Mouse (Mus musculus) embryonic facial prominence, embryonic 11.5 days (tissue): ENCODE measurements around the gene Odf2. TPM values are rescaled to one million over a fixed set of nuclear protein-coding genes. Genes with fewer than 3 reads are reported as not detected.

Experiments used
- ATAC-seq: fragments of 200-750 bp; cut with Nextera tagmentation; replicated peaks from 2 replicates; pipeline ENCODE4 v1.8.0; 2017; ENCODE audit warnings: low read depth; ENCODE audit not compliant: insufficient number of reproducible peaks, low FRiP score, low TSS enrichment
- DNase-seq: peaks from one replicate; pipeline ENCODE4 v3.0.0-alpha.2; 2015; ENCODE audit warnings: low spot score
- H3K27ac ChIP-seq: fragments of 300-500 bp; sonication (generic); replicated peaks from 2 replicates; pipeline ENCODE4 v1.5.1; 2014; ENCODE audit warnings: mild to moderate bottlenecking, low read depth, low read length, control low read depth
- H3K27me3 ChIP-seq: fragments of 300-500 bp; sonication (generic); 2 replicates; pipeline ENCODE4 v1.6.1; 2014; ENCODE audit warnings: mild to moderate bottlenecking, low read length, moderate library complexity, mixed read lengths; ENCODE audit not compliant: control insufficient read depth, insufficient read depth
- H3K36me3 ChIP-seq: fragments of 300-500 bp; sonication (generic); replicated peaks from 2 replicates; pipeline ENCODE4 v1.6.1; 2014; ENCODE audit warnings: low read depth, mild to moderate bottlenecking, low read length, moderate library complexity, mixed read lengths; ENCODE audit not compliant: control insufficient read depth, insufficient read depth
- H3K4me1 ChIP-seq: fragments of 300-500 bp; sonication (generic); 2 replicates; pipeline ENCODE4 v1.6.1; 2014; ENCODE audit warnings: low read length, mixed read lengths; ENCODE audit not compliant: control insufficient read depth, insufficient read depth
- H3K4me2 ChIP-seq: fragments of 300-500 bp; sonication (generic); 2 replicates; pipeline ENCODE4 v1.6.1; 2014; ENCODE audit warnings: low read depth, mild to moderate bottlenecking, control low read depth, low read length, moderate library complexity
- H3K4me3 ChIP-seq: fragments of 300-500 bp; sonication (generic); 2 replicates; pipeline ENCODE4 v1.5.1; 2014; ENCODE audit warnings: low read depth, low read length, control low read depth
- H3K9ac ChIP-seq: fragments of 300-500 bp; sonication (generic); replicated peaks from 2 replicates; pipeline ENCODE4 v1.6.1; 2014; ENCODE audit warnings: mild to moderate bottlenecking, control low read depth, low read length
- H3K9me3 ChIP-seq: fragments of 300-500 bp; sonication (generic); replicated peaks from 2 replicates; pipeline ENCODE4 v1.6.1; 2016; ENCODE audit warnings: mild to moderate bottlenecking, low read length, inconsistent platforms, mixed read lengths; ENCODE audit not compliant: control insufficient read depth
- WGBS: fragments of 180-500 bp; shearing (Covaris S2); extraction: QIAGEN DNeasy Blood & Tissue Kit; methylation state at CpG from one replicate; pipeline ENCODE4 v1.1.7; 2014; 5-methylcytosine and 5-hydroxymethylcytosine counted together
- polyA plus RNA-seq: library from polyadenylated mRNA; unstranded; fragments of >200 nt; fragmentation: Nextera tagmentation; extraction: Ambion mirVana; gene quantifications from 2 replicates; pipeline ENCODE4 v1.2.1, GENCODE M21; 2014

The Odf2 gene
- polyA plus RNA-seq, 1 experiment from 2014 or later: 69.8 TPM

GRCm38 (mm10) chr2:29961246-29961645, 72.2 kb downstream of the Odf2 start:
- Histone ChIP-seq H3K4me2 (no peak overlapping the region), H3K27ac (no peak overlapping the region)
- 95% methylated on average over 7 of the region's 7 CpGs for WGBS

GRCm38 (mm10) chr2:29964354-29965249, 75.6 kb downstream of the Odf2 start:
- DNase-seq (no peak), ATAC-seq (no peak)
- Histone ChIP-seq H3K4me3 (peak overlapping the region; percentile 93), H3K4me2 (peak overlapping the region; percentile 53), H3K27me3 (no peaks in the 10 kb centered on the region), H3K4me1 (no peaks in the 10 kb centered on the region), H3K9ac (peak overlapping the region; percentile 94), H3K36me3 (no peaks in the 10 kb centered on the region), H3K27ac (peak overlapping the region; percentile 72), H3K9me3 (no peaks in the 10 kb centered on the region)
- WGBS: 18% methylated on average over 10 of the region's 10 CpGs

More at GRCm38 (mm10) chr2:29961246-29961645, 72.2 kb downstream of the Odf2 start:
- no peak overlapping the region for H3K9ac ChIP-seq
- H3K4me1 ChIP-seq: no peaks in the 10 kb centered on the region
- ATAC-seq (no peak), DNase-seq (no peak)
- no peaks in the 10 kb centered on the region; the same call in 1 of the 2 replicates for H3K36me3 ChIP-seq
- H3K4me3 ChIP-seq: no peak overlapping the region
- no peaks in the 10 kb centered on the region for H3K27me3 ChIP-seq
- H3K9me3 ChIP-seq: no peaks in the 10 kb centered on the region

- ATAC-seq (peak; percentile 99), DNase-seq (peak; percentile 96)
- H3K9ac ChIP-seq: peak within 1 kb of the TSS; percentile 94
- no peaks in the 10 kb centered on the region for H3K27me3 ChIP-seq
- under 1% methylated on average over 68 of the region's 82 CpGs for WGBS
- H3K4me3 ChIP-seq: peak within 1 kb of the TSS; percentile 93
- no peaks in the 10 kb centered on the region for H3K36me3 ChIP-seq
- H3K4me1 ChIP-seq: no peaks in the 10 kb centered on the region
- H3K9me3 ChIP-seq: no peaks in the 10 kb centered on the region
- H3K27ac ChIP-seq: peak within 1 kb of the TSS; percentile 72
- peak within 1 kb of the TSS; percentile 53 for H3K4me2 ChIP-seq
These were observed 76.3 kb downstream of the Odf2 start, which contains the start of gene Sptan1 for GRCm38 (mm10) chr2:29965250-29965843. TSS of gene Sptan1 (plus strand) at chr2:29965560.

- peak; percentile 56 for DNase-seq
These were observed 76.9 kb downstream of the Odf2 start for GRCm38 (mm10) chr2:29965906-29966305.

GRCm38 (mm10) chr2:29966826-29967225, 77.8 kb downstream of the Odf2 start:
- no peaks in the 10 kb centered on the region for H3K27me3 ChIP-seq
- ATAC-seq: no peak
- H3K9me3 ChIP-seq: no peaks in the 10 kb centered on the region
- WGBS: 74% methylated on average over 2 of the region's 2 CpGs
- H3K9ac ChIP-seq: no peak overlapping the region
- H3K27ac ChIP-seq: no peak overlapping the region
- H3K4me1 ChIP-seq: no peaks in the 10 kb centered on the region
- peak overlapping the region; percentile 53 for H3K4me2 ChIP-seq
- peak; percentile 19 for DNase-seq
- no peaks in the 10 kb centered on the region for H3K36me3 ChIP-seq
- peak overlapping the region; percentile 93; the same call in 1 of the 2 replicates for H3K4me3 ChIP-seq

More at GRCm38 (mm10) chr2:29965906-29966305, 76.9 kb downstream of the Odf2 start:
- Histone ChIP-seq H3K4me1 (no peaks in the 10 kb centered on the region), H3K27ac (peak overlapping the region; percentile 72), H3K4me3 (peak overlapping the region; percentile 93), H3K36me3 (no peaks in the 10 kb centered on the region), H3K9ac (peak overlapping the region; percentile 94), H3K9me3 (no peaks in the 10 kb centered on the region), H3K4me2 (peak overlapping the region; percentile 53), H3K27me3 (no peaks in the 10 kb centered on the region)
- WGBS: 1% methylated on average over 38 of the region's 41 CpGs
- ATAC-seq: 0 out of 2 replicates have a peak, but pooled peaks have one; percentile 20

GRCm38 (mm10) chr2:29967768-29968167, 78.7 kb downstream of the Odf2 start:
- no peak overlapping the region for H3K27ac ChIP-seq
- no peaks in the 10 kb centered on the region for H3K27me3 ChIP-seq
- H3K36me3 ChIP-seq: no peaks in the 10 kb centered on the region
- DNase-seq: no peak
- no peak overlapping the region for H3K9ac ChIP-seq
- no peak overlapping the region for H3K4me2 ChIP-seq
- no peaks in the 10 kb centered on the region for H3K4me1 ChIP-seq
- 69% methylated on average over 5 of the region's 5 CpGs for WGBS
- ATAC-seq: no peak
- no peaks in the 10 kb centered on the region for H3K9me3 ChIP-seq
- H3K4me3 ChIP-seq: no peak overlapping the region

GRCm38 (mm10) chr2:29968638-29969037, 79.6 kb downstream of the Odf2 start:
- H3K36me3 ChIP-seq: no peaks in the 10 kb centered on the region
- H3K4me2 ChIP-seq: no peak overlapping the region
- WGBS: 75% methylated on average over 5 of the region's 5 CpGs
- ATAC-seq (no peak), DNase-seq (no peak)
- no peak overlapping the region for H3K4me3 ChIP-seq
- no peaks in the 10 kb centered on the region for H3K27me3 ChIP-seq
- H3K9me3 ChIP-seq: no peaks in the 10 kb centered on the region
- H3K27ac ChIP-seq: no peak overlapping the region
- no peak overlapping the region for H3K9ac ChIP-seq
- H3K4me1 ChIP-seq: no peaks in the 10 kb centered on the region
